21 mouse cellular contexts compared by ENCODE assay signal in the genomic region with DNA sequence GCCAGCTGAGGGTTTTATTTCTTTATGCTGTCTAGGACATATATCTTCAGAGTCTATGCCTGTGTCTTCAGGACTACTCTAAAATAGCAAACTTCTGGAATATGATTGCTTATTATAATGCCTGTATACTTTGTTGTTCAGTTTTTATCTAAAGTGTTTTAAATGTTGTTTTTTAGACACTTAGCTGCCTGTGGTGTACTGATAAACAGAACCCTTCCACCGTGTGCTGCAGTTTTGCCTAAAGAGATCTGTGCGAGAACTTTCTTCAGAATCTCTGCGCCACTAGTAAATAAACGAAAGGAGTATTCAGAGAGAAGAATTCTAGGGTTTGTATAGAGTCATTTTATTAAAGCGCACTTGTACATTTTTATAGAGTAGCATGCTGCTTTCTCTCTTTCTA.
"Had no signal": no experiment of that assay in that cellular context is flagged by ENCODE, and none has a peak within 500 bp of the region (broad histone marks: within the 10 kb centered on the region; RNA-seq: fewer than 3 reads in every experiment).

No protein-coding gene starts in this region.

- ATAC-seq: intestine, embryonic 15.5 days; midbrain, embryonic 13.5 days; midbrain, embryonic 16.5 days had no signal

- H3K27ac ChIP-seq: intestine, embryonic 15.5 days; kidney, postnatal 0 days; limb, embryonic 12.5 days; limb, embryonic 15.5 days; midbrain, embryonic 10.5 days; midbrain, embryonic 13.5 days; neural tube, embryonic 13.5 days; stomach, postnatal 0 days had no signal

- H3K4me1 ChIP-seq: intestine, embryonic 15.5 days; limb, embryonic 12.5 days; limb, embryonic 15.5 days; neural tube, embryonic 13.5 days had no signal

- H3K9ac ChIP-seq: intestine, embryonic 15.5 days; limb, embryonic 12.5 days; limb, embryonic 15.5 days; midbrain, embryonic 13.5 days; neural tube, embryonic 13.5 days had no signal

- DNase-seq: kidney, adult 11 months; kidney, postnatal 25 days; left cerebral cortex, postnatal 4 days; lung, adult 2 months; lung, postnatal 14 days; lung, postnatal 4 days; right cerebral cortex, postnatal 14 days; right cerebral cortex, postnatal 4 days; thymus, adult 2 months; thymus, postnatal 14 days; thymus, postnatal 4 days had no signal

- H3K4me2 ChIP-seq: intestine, embryonic 15.5 days; limb, embryonic 12.5 days; limb, embryonic 15.5 days; midbrain, embryonic 13.5 days; neural tube, embryonic 13.5 days had no signal

- H3K9me3 ChIP-seq: intestine, embryonic 15.5 days; limb, embryonic 12.5 days; limb, embryonic 15.5 days; midbrain, embryonic 10.5 days; midbrain, embryonic 13.5 days; neural tube, embryonic 13.5 days had no signal

- H3K4me3 ChIP-seq: intestine, embryonic 15.5 days; limb, embryonic 12.5 days; limb, embryonic 15.5 days; midbrain, embryonic 10.5 days; midbrain, embryonic 13.5 days; myocyte; neural tube, embryonic 13.5 days had no signal

- H3K27me3 ChIP-seq: intestine, embryonic 15.5 days; limb, embryonic 12.5 days; limb, embryonic 15.5 days; midbrain, embryonic 13.5 days; neural tube, embryonic 13.5 days had no signal
